Comparison of ENCODE assay signal across 8 mouse cellular contexts in the genomic region with DNA sequence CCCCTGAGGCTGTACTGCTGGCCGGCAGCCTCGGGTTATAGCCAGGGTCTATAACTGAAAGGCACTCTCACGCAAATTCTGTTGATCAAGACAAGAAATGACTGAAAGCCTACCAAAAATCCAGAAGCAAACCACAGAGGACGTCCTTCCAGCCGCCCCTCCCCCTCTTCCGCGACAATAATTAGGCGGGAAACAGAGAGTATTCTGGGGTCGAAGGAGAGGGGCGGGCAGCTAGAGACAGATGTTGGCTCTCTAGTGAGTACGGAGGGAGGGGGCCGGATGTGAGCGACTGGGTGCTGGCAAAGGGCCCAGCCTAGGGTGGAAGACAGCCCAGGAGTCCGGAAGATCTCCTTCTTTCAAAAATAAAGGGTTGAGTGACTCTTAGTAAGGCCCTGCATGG. TPM values are rescaled to one million over a fixed set of nuclear protein-coding genes. Genes with fewer than 3 reads are reported as not detected.
DNase-seq lines count a peak whose midpoint lies in the region; ATAC-seq and TF ChIP-seq lines count a peak whose summit lies in the region.

Gene Fam173a, minus strand, starts transcription at position 287 of the 400 bp plus-strand sequence.

- H3K36me3 ChIP-seq in hindbrain, embryonic 15.5 days = peaks cover 9% of the 10 kb centered on the region; the same call in 1 of the 2 replicates

- H3K4me1 ChIP-seq in hindbrain, embryonic 15.5 days (replicated peaks) = peaks cover 59% of the 10 kb centered on the region

- H3K27ac ChIP-seq in hindbrain, embryonic 15.5 days (replicated peaks) = peak within 1 kb of the TSS; percentile 95
- peak within 1 kb of the TSS; percentile 89 for H3K27ac ChIP-seq in left cerebral cortex, adult 2 months

- peak; percentile 87 for DNase-seq in NIH3T3 (ENCODE audit: low read depth)
- DNase-seq in cerebellum, postnatal 14 days = peak; percentile 65 to 73
- DNase-seq in gastrocnemius, adult 8-10 months (ENCODE audit: low spot score in 2 of 2) = peak; percentile 37 to 65
- peak; percentile 58 to 74 for DNase-seq in left cerebral cortex, adult 2 months (ENCODE audit: extremely low spot score in 1 of 2, low spot score in 2 of 2)
- peak; percentile 89 to 92 for DNase-seq in lung, postnatal 4 days
- DNase-seq in retina, postnatal 1 day = peak; percentile 92
- peak; percentile 73 for DNase-seq in urinary bladder, postnatal 14 days (ENCODE audit: low spot score)

- peak within 1 kb of the TSS; percentile 88 for H3K9ac ChIP-seq in hindbrain, embryonic 15.5 days

- TF ChIP-seq CTCF in left cerebral cortex, adult 2 months (IDR thresholded peaks at IDR 0.05) = no peak

- H3K27me3 ChIP-seq in hindbrain, embryonic 15.5 days = peaks cover 9% of the 10 kb centered on the region; the same call in 1 of the 2 replicates

- peak; percentile 65 for ATAC-seq in hindbrain, embryonic 15.5 days (ENCODE audit: low FRiP score, low read depth)

- H3K4me2 ChIP-seq in hindbrain, embryonic 15.5 days = peak within 1 kb of the TSS; percentile 92

- H3K9me3 ChIP-seq in hindbrain, embryonic 15.5 days = no peaks in the 10 kb centered on the region

- peak within 1 kb of the TSS; percentile 84 for H3K4me3 ChIP-seq in hindbrain, embryonic 15.5 days
- H3K4me3 ChIP-seq in left cerebral cortex, adult 2 months = peak within 1 kb of the TSS; percentile 89

- under 1% methylated on average over 14 of the region's 14 CpGs for WGBS in hindbrain, embryonic 15.5 days

- intact Hi-C loops in left cerebral cortex, adult 2 months (cut with DNase I) = no loop called here

RNA-seq across cellular contexts. Expression of gene Fam173a, which starts in this region (rescaled TPM):
- 10 to 100 TPM; 46.3 to 53.3 (median 47.6) TPM for total RNA-seq in gastrocnemius, adult 8-10 months (2022)
- polyA plus RNA-seq in hindbrain, embryonic 15.5 days (2015; fragmentation: Nextera tagmentation; extraction: Ambion mirVana) = 90.1 and 95.7 TPM in 2 replicates
- total RNA-seq in left cerebral cortex, adult 2 months (2021) = 10 to 100 TPM; 84.9 to 85.1 TPM

Comparison
In these comparisons a context has a peak if more than half of its experiments do, and no peak if none do; other contexts are left out.
1. Peak in every context shown above with its lines: DNase-seq, ATAC-seq, H3K4me3 ChIP-seq and H3K27ac ChIP-seq.